Mouse (Mus musculus) heart, adult 2 months (tissue): ENCODE measurements around the gene Neo1. TPM values are rescaled to one million over a fixed set of nuclear protein-coding genes. Genes with fewer than 3 reads are reported as not detected.

Source experiments
- DNase-seq, 2 experiments: peaks; one replicate each; pipeline ENCODE4 v3.0.0; 2021
- H3K27ac ChIP-seq: fragments of 200-600 bp; 2 replicates; pipeline ENCODE4 v1.8.1; 2022
- H3K27me3 ChIP-seq: fragments of 200-500 bp; 2 replicates; pipeline ENCODE4 v1.6.1; 2012; ENCODE audit warnings: mild to moderate bottlenecking, low read length, inconsistent platforms, mixed read lengths; ENCODE audit not compliant: control insufficient read depth, insufficient read depth
- H3K36me3 ChIP-seq: fragments of 200-500 bp; 2 replicates; pipeline ENCODE4 v1.6.1; 2012; ENCODE audit warnings: low read length, inconsistent platforms; ENCODE audit not compliant: control insufficient read depth, insufficient read depth
- H3K4me1 ChIP-seq: fragments of 200-500 bp; 2 replicates; pipeline ENCODE4 v1.6.1; 2011; ENCODE audit warnings: low read length; ENCODE audit not compliant: control insufficient read depth, insufficient read depth
- H3K4me3 ChIP-seq: fragments of 200-600 bp; 2 replicates; pipeline ENCODE4 v1.8.1; 2022
- H3K79me2 ChIP-seq: fragments of 200-500 bp; replicated peaks from 2 replicates; pipeline ENCODE4 v1.6.1; 2012; ENCODE audit warnings: mild to moderate bottlenecking, inconsistent platforms, low read length, moderate library complexity, mixed read lengths; ENCODE audit not compliant: control insufficient read depth, insufficient read depth
- H3K9ac ChIP-seq: fragments of 200-500 bp; 2 replicates; pipeline ENCODE4 v1.6.1; 2012; ENCODE audit warnings: low read depth, mild to moderate bottlenecking, control low read depth, inconsistent platforms, low read length, mixed read lengths
- CTCF ChIP-seq: fragments of 200-600 bp; IDR thresholded peaks from 2 replicates; pipeline ENCODE4 v1.8.1; 2022; ENCODE audit warnings: antibody characterized with exemption, mild to moderate bottlenecking, moderate library complexity
- EP300 ChIP-seq: fragments of 200-500 bp; IDR thresholded peaks from 2 replicates; pipeline ENCODE4 v1.6.1; 2011; ENCODE audit warnings: low read depth, low read length, control low read depth; ENCODE audit not compliant: insufficient read depth
- POLR2A ChIP-seq: fragments of 200-500 bp; IDR thresholded peaks from 2 replicates; pipeline ENCODE4 v1.6.1; 2011; ENCODE audit warnings: mild to moderate bottlenecking, low read depth, low read length, control low read depth; ENCODE audit not compliant: insufficient read depth
- WGBS: fragments of 180-500 bp; shearing (Covaris S2); methylation state at CpG from one replicate; pipeline ENCODE4 v1.1.7; 2018; 5-methylcytosine and 5-hydroxymethylcytosine counted together
- intact Hi-C: fragments of 180-260 bp; cut with DNase I; formaldehyde crosslinking; loops from one replicate; pipeline ENCODE4 v1.15.1; 2025
- polyA plus RNA-seq: library from polyadenylated mRNA; depleted of rRNA; stranded (reverse); fragments of >200 nt; gene quantifications from 2 replicates; pipeline ENCODE4 v1.2.3, GENCODE M21; 2012
- total RNA-seq, 2 experiments: library from RNA; stranded (reverse); gene quantifications; 2 replicates each; pipeline ENCODE4 v1.2.3; 2021

Gene Neo1
- total and polyA plus RNA-seq, 3 experiments = 30.5 to 48.1 (median 46.9) TPM

DNA sequence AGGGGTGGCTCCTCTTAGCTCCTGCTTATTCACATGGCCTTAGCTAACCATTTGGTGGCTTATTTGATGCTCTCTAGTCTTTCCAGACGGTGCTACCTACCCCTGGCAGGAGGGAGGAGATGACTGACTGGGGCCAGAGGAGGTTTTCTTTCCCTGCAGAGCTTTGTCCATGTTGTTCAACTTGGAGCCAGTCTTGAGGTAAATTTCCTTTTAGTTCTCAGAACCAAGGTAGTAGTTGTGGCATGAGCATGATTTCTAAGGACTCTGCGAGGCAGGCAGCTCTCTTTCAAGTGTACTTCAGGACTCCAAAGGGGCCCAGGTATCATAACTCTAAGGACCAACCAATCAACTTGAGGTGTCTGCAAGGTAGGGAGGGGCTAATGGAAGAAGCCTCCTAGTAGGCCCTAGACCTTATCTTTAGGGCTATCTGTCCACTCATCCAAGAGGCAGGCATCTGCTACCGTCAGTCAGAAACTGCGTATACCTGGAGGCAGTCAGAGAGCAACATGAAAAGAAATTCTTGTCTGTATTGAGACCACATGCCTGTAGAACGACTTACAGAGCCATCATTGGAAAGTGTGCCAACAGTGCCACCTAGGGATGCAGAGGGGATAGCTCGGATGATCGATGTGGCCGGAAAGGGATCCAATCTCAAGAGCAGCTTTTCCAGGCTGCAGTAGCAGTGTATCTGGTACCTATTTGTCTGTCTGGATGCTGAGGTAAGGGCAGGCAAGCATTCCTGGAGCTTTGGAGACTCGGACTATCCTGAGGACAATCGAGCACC lies 162.5 kb downstream of the Neo1 start:
- TF ChIP-seq EP300 (0 out of 2 replicates have a peak, but pooled peaks have one; percentile 45), POLR2A (no peak), CTCF (peak; percentile 85)
- Histone ChIP-seq H3K9ac (no peak overlapping the region), H3K4me1 (no peaks in the 10 kb centered on the region), H3K4me3 (no peak overlapping the region), H3K27ac (no peak overlapping the region), H3K79me2 (no peaks in the 10 kb centered on the region), H3K36me3 (no peaks in the 10 kb centered on the region), H3K27me3 (no peaks in the 10 kb centered on the region)
- 37% methylated on average over 10 of the region's 10 CpGs for WGBS
- DNase-seq = peak; percentile 44 to 55
- intact Hi-C loops = loop anchor here (1.0 to 10.0 kb wide), 3 partner anchors 99 to 331 kb away; no protein-coding TSS in a partner anchor

DNA sequence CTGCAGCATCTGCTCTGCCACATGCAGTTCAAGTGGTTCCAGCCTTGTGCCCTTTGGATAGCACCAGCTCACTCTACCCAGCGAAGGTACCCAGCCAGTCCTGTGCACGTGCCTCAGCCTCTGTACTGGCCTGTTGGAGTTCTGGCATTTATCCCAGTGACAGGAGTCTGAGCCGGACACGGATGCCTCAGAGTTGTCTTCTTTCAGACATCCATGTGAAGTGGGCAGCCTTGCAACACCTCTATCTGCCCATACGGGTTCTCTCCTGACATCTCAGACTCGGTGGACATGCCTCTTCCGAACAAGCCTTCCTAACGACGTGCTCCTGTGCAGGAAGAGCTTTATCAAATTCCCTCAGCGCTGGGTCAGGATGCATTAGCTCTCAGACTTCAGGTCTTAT lies 165.1 kb downstream of the Neo1 start:
- Histone ChIP-seq H3K4me3 (no peak overlapping the region), H3K36me3 (no peaks in the 10 kb centered on the region), H3K27me3 (no peaks in the 10 kb centered on the region), H3K79me2 (no peaks in the 10 kb centered on the region), H3K4me1 (no peaks in the 10 kb centered on the region), H3K9ac (no peak overlapping the region), H3K27ac (no peak overlapping the region)
- 29% methylated on average over 10 of the region's 10 CpGs for WGBS
- DNase-seq = no peak
- intact Hi-C loops = loop anchor here (5.0 to 10.0 kb wide), 2 partner anchors 96 to 329 kb away; no protein-coding TSS in a partner anchor
- TF ChIP-seq POLR2A (no peak), EP300 (no peak), CTCF (no peak)

DNA sequence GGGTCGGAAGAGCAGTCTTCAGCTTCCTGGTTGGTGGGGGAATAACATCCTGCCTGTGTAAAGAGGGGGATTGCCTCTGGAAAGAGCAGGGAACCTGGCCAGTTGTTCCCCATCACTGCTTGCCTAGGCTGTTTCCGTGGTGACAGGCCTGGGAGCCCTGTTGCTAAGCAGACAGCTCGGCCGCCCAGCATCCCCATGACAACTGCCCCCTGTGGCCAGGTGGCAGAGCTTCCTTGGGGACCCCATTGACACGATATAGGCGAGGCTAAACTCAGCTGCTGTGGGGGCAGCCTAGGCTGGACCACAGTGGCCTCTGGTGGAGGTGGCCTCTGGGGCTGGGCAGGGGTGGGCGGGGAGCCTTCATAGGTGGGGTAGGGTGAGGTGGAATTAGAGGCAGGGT lies 172.4 kb downstream of the Neo1 start:
- H3K9ac ChIP-seq = no peak overlapping the region
- TF ChIP-seq EP300 = no peak
- no peak for TF ChIP-seq POLR2A
- no peak for TF ChIP-seq CTCF
- no peak overlapping the region for H3K27ac ChIP-seq
- H3K27me3 ChIP-seq = no peaks in the 10 kb centered on the region
- intact Hi-C loops = no loop called here
- DNase-seq = no peak
- no peaks in the 10 kb centered on the region for H3K36me3 ChIP-seq
- no peak overlapping the region for H3K4me3 ChIP-seq
- 46% methylated on average over 7 of the region's 7 CpGs for WGBS
- H3K79me2 ChIP-seq = no peaks in the 10 kb centered on the region
- H3K4me1 ChIP-seq = no peaks in the 10 kb centered on the region

DNA sequence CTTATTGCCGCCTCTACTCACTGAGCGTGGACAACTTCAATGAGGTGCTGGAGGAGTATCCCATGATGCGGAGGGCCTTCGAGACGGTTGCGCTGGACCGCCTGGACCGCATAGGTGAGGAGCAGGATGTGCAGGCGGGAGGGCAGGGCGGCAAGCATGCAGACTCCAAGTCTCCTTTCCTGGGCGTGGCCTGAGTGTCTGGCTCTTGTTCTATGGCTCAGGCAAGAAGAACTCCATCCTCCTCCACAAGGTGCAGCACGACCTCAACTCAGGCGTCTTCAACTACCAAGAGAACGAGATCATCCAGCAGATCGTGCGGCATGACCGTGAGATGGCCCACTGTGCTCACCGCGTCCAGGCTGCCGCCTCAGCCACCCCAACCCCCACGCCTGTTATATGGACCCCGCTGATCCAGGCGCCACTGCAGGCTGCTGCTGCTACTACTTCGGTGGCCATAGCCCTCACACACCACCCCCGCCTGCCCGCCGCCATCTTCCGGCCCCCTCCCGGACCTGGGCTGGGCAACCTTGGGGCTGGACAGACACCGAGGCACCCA lies 177.1 kb downstream of the Neo1 start:
- H3K4me1 ChIP-seq = no peaks in the 10 kb centered on the region
- TF ChIP-seq EP300 (no peak), POLR2A (no peak), CTCF (no peak)
- WGBS = 39% methylated on average over 30 of the region's 30 CpGs
- no peak overlapping the region for H3K27ac ChIP-seq
- H3K79me2 ChIP-seq = no peaks in the 10 kb centered on the region
- no peak overlapping the region for H3K9ac ChIP-seq
- H3K27me3 ChIP-seq = no peaks in the 10 kb centered on the region
- intact Hi-C loops = no loop called here
- H3K36me3 ChIP-seq = no peaks in the 10 kb centered on the region
- H3K4me3 ChIP-seq = no peak overlapping the region
- DNase-seq = no peak

DNA sequence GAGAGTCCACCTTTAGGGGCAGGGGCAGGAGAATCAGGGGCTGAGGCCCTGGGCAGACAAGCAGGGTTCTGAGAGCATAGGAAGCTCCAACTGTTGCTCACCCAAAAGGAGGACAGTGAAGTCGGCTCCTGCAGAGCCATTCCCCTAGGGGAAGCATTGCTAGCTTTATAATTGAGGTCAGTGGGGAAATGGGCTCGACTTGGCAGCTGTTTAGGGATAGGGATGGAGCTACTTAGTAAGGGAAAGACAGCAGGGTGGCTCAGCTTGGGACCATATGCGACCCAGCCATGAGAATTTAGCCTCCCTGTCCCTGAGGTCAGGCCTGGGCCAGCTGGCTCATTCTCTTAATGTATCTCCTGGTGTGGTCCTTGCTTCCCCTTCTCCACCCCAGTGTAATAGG lies 181.3 kb downstream of the Neo1 start:
- Histone ChIP-seq H3K9ac (no peak overlapping the region), H3K79me2 (no peaks in the 10 kb centered on the region), H3K4me1 (no peaks in the 10 kb centered on the region), H3K36me3 (no peaks in the 10 kb centered on the region), H3K27ac (no peak overlapping the region), H3K27me3 (no peaks in the 10 kb centered on the region), H3K4me3 (no peak overlapping the region)
- intact Hi-C loops = no loop called here
- 53% methylated on average over 3 of the region's 3 CpGs for whole genome bisulfite sequencing
- TF ChIP-seq CTCF = no peak
- no peak for TF ChIP-seq EP300
- no peak for TF ChIP-seq POLR2A
- no peak for DNase-seq
